Mouse (Mus musculus) CD4-positive, CD25-positive, alpha-beta regulatory T cell, adult 2 months (primary cell): Measurements from ENCODE around the gene Ttc21a.
A peak's percentile ranks its signal among the peaks of the same experiment; 100 is the strongest.
"Not testable (repeated sequence)": the region's sequence is repeated elsewhere in the genome, so short reads cannot be mapped to it uniquely, and the experiment has no call there.

Experiments
- DNase-seq: peaks from one replicate; pipeline ENCODE4 v3.0.0-alpha.2; 2012; ENCODE audit warnings: low read depth, low spot score

The Ttc21a gene

DNA sequence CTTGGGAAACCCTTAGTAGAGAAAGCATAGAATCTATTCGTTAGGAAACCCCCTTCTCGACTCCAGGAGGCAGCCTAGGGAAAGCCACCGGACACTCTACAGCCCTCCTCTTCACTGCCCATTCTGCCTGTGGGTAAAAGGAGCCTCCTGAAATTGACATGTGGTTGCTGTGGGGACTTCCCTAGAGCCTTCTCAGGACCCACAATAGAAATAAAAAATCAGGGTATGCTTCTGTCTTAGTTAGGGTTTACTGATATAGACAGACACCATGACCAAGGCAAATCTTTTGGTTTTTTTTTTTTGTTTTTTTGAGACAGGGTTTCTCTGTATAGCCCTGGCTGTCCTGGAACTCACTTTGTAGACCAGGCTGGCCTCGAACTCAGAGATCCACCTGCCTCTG, 58.7 kb downstream of the Ttc21a start:
- no peak for DNase-seq

DNA sequence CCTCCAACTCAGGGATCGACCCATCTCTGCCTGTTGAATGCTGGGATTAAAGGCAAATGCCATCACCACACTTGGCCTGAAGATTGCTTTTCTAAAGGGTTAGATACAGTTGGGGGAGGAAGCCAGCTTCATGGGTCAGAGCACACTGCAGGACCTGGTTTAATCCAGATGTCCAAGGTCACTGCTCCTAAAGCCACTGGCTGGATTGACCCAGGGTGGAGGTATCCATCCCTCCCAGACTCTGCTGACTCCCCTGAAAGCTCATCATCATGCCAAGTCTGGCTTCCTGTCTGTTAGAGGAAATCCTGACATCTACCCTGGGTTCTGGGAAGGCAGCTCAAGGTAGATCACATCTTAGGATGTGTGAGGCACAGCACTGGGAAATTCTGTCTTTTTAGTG, 61.4 kb downstream of the Ttc21a start:
- DNase-seq = no peak

DNA sequence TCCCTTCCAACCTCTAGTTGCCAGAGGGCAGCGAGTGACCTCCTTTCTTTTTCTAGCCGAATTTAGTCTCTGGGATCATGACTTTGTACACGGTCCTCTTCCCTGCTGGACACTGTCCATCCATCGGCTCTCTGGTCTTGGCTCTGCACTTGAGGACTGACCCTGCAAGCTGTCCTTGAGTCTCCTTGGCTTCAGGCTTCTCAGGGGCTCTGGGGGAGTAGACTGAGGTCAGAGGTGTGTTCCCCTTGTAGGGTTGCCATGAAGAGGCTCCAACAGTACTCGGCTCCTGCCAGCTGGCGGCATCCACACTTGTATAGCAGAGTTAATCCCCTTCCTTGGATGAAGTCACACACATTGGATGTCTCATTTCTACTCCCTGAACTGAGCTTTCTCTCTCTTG, 62.2 kb downstream of the Ttc21a start:
- DNase-seq = no peak

DNA sequence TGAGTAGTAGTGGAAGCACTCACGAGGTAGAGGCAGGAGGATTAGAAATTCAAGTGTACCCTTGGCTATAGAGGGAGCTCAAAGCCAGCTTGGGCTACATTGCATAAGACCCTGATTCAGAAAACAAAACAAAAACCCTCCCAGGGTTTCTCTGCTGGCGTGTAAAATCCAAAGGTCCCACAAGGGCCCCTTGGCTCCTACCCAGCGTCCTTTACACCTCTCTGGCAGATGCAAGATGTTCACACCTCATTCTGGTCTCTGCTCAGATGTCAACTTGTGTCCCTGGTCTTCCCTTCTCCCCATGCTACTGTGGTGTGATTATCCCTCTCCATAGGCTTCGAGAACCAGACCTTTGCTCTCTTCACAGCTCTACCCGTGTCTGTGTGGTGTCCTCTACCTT, 63.4 kb downstream of the Ttc21a start:
- DNase-seq = no peak

DNA sequence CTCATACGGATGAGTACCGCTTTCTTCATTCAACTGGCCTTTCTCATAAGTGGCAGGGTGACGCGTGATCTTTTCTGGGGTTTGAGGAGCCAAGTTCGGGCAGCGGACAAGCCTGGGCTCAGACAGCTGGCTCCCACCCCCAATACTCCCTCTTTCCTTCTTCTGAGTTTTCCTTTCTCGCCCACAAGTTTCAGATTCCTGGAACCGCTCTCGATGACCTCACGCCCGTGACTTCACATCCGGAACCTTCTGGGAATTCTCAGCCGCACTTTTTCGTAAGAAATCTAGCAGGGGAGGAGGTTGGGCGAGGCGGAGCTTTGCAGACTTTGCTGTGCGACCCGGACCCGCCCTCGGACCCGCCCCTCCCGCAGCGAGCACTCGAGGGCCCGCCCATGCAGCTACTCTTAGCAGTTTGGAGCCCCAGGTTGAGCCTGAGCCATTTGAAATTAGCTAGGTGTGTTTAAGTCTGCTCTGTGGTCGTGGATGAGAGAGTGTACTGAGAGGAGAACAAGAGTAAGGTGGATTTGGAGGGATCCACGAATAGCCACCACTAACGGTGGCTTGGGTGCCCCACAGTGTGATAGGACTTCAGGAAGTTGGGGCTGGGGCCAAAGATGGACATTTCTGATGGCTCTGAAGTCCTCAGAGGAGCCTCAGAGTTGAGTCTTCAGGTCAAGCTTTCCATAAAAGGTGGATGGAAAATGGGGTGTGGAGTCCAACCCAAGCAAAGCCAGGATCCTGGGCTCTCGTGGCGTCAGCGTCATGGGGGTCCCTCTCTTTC, 64.7 kb downstream of the Ttc21a start:
- DNase-seq = peak; percentile 91

DNA sequence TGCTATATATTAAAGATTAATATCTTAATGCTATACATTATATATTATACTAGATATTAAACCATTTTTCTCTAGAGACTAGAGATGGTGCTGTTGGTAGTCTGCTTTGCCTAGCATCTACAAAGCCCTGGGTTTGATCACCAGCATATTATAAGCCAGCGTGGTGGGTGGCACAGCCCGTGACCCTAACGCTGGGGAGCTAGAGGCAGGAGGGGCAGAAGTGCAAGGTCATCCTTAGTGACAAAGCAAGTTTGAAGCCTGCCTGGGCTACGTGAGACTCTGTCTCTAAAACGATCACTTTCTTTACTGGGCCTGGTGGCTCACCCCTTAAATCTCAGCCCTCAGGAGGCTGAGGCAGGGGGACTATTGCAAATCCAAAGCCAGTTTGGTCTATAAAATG, 65.5 kb downstream of the Ttc21a start:
- no peak for DNase-seq

DNA sequence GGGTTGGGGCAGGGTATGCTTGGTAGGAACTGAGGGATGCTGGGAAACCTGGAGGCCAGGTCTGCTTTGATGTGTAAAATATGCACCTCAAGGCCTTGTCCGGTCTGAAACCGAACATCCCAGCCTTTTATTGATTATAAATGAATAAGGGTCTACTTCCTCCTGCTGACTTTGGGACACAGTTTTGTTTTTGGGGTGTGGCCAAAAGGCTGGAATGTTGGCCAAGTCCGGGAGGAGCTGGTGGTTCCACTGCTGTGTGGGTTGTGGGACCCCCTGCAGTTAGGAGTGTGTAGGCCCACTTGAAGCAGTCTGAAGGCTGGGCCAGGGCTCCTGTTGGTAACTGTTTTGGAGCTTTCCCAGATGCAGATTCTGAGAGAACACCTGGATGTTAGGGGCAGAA, 68.5 kb downstream of the Ttc21a start:
- no peak for DNase-seq

DNA sequence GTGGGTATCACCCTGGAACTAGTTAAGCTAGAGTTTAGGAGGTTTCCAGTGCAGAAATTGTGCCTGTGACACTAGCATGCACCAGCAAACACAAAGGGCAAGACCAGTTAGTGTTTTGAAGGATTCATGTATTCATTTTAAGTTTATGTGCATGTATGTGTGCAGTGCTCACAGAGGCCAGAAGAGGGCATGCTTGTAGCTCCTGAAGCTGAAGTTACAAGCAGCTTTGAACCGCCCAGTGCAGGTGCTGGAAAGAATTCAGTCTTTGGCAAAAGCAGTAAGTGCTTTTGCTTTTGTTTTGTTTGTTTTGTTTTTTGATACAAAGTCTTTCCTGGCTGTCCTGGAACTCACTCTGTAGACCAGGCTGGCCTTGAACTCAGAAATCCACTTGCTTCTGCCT, 70.4 kb downstream of the Ttc21a start:
- DNase-seq = peak; percentile 48

DNA sequence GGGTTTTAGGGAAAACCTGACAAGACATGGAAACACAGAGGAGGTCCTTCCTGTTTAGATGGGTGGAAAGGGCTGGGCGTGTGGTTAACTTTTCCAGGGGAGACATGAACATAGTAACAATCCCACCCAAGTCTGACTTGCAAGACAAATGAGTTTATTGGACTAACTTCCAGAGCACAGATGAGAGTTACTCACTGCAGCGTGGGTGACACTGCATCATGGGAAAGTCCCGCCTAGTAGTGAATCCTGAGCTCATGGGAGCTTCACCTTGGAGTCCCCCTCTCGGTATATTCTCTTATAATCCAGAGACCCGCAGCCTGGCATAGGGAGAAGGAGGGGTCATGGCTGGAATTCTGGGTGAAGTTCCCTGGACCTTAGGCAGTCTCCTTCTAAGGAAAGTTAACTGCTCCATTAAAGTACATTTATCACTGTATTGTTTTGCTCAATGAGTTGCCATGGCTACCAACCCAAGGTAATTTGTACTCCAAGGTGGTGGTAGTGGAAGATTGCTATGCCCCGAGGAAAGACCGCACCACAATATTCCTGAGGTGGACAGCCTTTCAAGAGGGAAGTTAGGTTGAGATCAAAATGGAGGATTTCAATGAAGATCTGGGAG, 71.9 kb downstream of the Ttc21a start:
- peak; percentile 57 for DNase-seq

DNA sequence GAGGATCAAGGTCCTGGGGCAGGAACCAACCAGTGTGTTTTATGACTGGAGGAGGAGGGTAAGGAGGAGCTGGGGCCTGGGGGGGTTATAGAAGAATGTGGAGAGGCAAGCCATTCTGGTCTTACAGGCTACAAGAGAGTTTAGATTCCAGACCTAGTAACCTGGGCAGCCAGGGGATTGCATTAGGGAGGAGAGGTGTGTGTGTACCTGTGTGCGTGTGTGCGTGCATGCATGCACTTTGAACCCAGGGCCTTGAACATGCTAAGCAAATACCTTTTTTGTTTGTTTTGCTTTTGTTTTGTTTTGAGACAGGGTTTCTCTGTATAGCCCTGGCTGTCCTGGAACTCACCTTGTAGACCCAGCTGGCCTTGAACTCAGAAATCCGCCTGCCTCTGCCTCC, 72.5 kb downstream of the Ttc21a start:
- DNase-seq = no peak

DNA sequence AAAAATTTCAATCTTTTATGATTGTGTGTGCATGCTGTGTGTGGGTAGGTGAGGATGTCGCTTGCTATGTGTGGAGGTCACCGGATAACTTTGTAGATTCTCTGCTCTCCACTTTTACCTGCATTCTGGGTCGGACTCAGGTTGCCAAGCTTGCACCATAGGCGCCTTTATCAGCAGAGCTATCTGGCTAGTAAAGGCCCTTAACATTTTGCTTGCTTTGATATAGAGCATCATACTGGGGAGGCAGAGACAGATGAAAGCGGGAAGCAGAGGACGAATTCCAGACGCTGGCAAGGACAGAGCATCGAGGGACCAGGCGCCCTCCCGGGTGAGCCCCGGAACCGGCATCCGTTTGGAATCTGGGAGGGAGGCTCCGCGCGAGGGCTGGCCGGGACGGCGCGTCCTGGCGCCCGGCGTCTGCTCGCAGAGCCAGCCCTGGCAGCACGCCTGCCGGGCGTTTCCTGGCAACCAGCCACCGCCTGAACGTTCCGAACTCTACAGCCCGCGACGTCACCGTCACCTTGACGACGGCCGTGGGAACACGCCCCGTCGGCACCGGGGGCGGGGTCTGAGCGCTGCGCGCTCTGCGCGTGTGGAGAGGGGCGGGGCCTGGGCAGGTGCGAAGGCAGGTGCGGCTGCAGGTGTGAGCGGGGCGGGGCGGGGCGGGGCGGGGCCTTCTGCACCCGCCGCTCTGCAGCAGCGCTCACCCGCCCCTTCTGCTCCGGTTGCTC, 73.5 kb downstream of the Ttc21a start:
- DNase-seq = peak; percentile 99

DNA sequence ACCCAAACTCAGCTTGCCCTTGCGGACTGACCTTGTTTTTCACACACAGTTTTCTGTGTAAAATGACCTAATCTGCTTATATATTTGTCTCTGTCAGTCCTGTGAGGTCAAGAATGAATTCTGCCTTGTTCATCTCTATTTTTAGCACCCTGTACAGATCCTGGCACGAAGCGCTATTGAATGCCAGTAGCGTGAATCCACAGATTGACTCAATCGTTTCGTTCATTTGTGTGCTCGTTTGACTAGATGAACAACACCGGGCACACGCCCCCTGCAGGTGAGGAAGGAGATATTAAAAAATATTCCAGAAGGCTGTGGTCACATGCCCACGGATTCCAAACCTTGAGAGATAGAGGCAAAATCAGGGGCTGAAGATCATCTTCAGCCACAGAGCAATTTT, 74.1 kb downstream of the Ttc21a start:
- DNase-seq = peak; percentile 88

DNA sequence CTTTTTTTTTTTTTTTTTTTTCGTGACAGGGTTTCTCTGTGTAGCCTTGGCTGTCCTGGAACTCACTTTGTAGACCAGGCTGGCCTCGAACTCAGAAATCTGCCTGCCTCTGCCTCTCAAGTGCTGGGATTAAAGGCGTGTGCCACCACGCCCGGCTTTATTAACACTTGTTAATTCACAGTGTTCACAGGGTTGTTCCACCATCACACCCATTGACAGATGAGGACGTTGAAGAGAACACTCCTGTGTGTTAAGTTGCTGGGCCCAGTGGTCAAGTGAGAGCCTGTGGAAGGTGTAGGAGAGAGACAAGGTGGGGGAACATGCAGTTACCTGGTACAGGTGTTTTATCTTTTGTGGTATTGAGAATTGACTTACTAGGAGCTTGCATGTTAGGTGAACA, 74.8 kb downstream of the Ttc21a start:
- DNase-seq = not testable (repeated sequence)

DNA sequence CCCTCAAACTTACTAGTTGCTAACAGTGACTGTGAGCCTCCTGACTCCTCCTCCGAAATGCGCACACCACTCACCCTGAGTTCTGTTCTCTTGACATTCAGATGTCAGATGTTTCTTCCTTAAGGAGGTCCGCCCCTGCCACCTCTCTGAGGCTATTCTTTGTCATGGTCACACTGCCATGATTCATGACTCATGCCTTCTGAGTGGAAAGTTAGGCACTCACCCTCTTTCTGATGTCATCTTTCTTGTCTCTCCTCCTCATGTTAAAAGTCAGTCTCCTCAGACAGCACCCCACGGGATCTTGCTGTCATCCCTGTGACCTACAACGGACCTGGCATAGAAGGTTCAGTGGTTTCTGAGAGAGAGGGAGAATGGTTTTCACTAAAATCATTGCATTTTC, 75.4 kb downstream of the Ttc21a start:
- DNase-seq = peak; percentile 33

DNA sequence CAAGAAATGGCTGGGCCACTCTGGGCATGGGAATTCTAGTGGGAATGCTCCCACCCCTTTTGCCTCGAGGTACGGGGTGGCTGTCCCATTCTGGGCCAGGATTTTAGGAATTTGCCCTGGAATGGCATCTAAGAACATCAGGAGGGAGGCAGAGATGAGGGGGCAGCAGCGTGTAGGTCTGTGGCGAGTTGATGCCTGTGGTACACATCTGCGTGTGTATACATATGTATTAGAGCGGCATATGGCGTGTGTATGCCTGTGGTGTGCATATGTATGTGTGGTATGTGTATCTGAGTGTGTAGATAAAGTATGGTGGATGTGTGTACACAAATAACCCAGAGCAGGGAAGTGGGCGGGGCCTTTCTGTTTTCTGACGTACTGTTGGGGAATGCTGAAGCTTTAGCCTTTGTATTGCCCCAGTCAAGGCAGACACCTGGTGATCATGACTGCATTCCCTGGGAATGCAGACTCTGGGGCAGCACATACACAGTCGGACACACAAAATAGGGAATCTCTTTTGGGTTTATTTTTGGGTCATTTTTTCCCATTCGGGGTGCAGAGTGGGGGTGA, 75.9 kb downstream of the Ttc21a start:
- DNase-seq = no peak

DNA sequence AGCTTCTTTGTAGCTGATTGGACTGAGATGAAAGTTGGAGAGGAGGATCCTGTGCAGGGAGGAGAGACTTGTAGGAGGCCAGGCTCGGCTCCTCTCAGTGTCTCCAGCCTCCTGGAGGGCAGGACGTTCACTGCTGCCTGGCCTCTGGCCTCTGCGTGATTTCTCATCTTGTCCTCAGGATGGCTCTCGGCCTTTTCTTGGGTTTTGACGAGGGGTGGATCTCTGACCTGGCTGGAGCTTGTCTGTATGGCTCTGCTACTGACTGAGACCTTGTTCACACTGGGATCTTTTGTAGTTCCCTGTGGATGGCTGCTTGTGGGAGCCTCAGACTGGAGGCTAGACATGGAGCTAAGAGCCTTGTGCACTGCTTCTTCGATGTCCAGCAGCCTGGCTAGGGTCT, 77.4 kb downstream of the Ttc21a start:
- DNase-seq = no peak

DNA sequence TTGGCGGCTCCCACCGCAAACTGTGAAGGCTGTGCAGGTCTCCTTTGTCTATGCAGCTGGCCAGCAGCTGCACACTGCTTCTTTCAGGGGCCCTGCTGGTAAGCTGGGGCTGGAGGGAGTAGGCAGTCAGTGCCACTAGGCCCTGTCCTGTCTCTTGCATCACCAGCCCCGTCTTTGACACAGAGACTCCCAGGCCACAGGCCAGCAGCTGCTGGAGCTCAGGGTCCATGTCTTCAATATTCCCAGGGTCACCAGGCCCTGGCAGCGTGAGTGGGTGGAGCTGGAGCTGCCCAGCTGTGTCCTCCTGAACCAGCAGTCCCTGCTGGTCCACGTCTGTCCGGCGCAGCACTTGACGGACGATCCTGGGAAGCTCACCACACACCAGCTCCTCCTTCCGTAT, 79.5 kb downstream of the Ttc21a start:
- DNase-seq = no peak
